Mouse (Mus musculus) liver, embryonic 12.5 days (tissue): ENCODE measurements at regions not wholly inside any gene's neighbourhood (a gene's known extent, or its start where the extent isn't known, plus 50 kb on each side); places are given as distances from the start of the nearest gene placed in this dataset.
"Not testable (repeated sequence)": the region's sequence is repeated elsewhere in the genome, so short reads cannot be mapped to it uniquely, and the experiment has no call there.

Experiments
- ATAC-seq: fragments of 200-750 bp; cut with Nextera tagmentation; 2 replicates; pipeline ENCODE4 v1.8.0; 2017; ENCODE audit warnings: moderate number of reproducible peaks, mild to moderate bottlenecking, moderate library complexity
- H3K27ac ChIP-seq: fragments of 300-500 bp; sonication (generic); 2 replicates; pipeline ENCODE4 v1.5.1; 2016; ENCODE audit warnings: mild to moderate bottlenecking
- H3K27me3 ChIP-seq: fragments of 300-500 bp; sonication (generic); replicated peaks from 2 replicates; pipeline ENCODE4 v1.6.1; 2016; ENCODE audit warnings: mild to moderate bottlenecking, moderate library complexity
- H3K36me3 ChIP-seq: fragments of 300-500 bp; sonication (generic); 2 replicates; pipeline ENCODE4 v1.6.1; 2016; ENCODE audit warnings: mild to moderate bottlenecking, moderate library complexity
- H3K4me1 ChIP-seq: fragments of 300-500 bp; sonication (generic); 2 replicates; pipeline ENCODE4 v1.6.1; 2016
- H3K4me2 ChIP-seq: fragments of 300-500 bp; sonication (generic); 2 replicates; pipeline ENCODE4 v1.6.1; 2016; ENCODE audit warnings: mild to moderate bottlenecking, moderate library complexity
- H3K4me3 ChIP-seq: fragments of 300-500 bp; sonication (generic); 2 replicates; pipeline ENCODE4 v1.5.1; 2016; ENCODE audit warnings: mild to moderate bottlenecking, moderate library complexity
- H3K9ac ChIP-seq: fragments of 300-500 bp; sonication (generic); 2 replicates; pipeline ENCODE4 v1.6.1; 2016; ENCODE audit warnings: mild to moderate bottlenecking, moderate library complexity
- H3K9me3 ChIP-seq: fragments of 300-500 bp; sonication (generic); replicated peaks from 2 replicates; pipeline ENCODE4 v1.6.1; 2016; ENCODE audit warnings: mild to moderate bottlenecking, moderate library complexity
- WGBS: fragments of 180-500 bp; shearing (Covaris S2); methylation state at CpG from one replicate; pipeline ENCODE4 v1.1.7; 2016; ENCODE audit not compliant: insufficient replicate concordance; 5-methylcytosine and 5-hydroxymethylcytosine counted together

GRCm38 (mm10) chr1:164744955-164745608, 51.4 kb upstream of the Dpt start:
- Histone ChIP-seq H3K27ac (no peak overlapping the region), H3K4me3 (no peak overlapping the region), H3K9ac (no peak overlapping the region), H3K4me2 (no peak overlapping the region), H3K4me1 (no peaks in the 10 kb centered on the region), H3K9me3 (no peaks in the 10 kb centered on the region), H3K36me3 (no peaks in the 10 kb centered on the region), H3K27me3 (no peaks in the 10 kb centered on the region)
- ATAC-seq = no peak

- no peak for ATAC-seq
- no peak overlapping the region for H3K4me3 ChIP-seq
- no peaks in the 10 kb centered on the region for H3K27me3 ChIP-seq
- no peak overlapping the region for H3K4me2 ChIP-seq
- H3K9ac ChIP-seq = no peak overlapping the region
- H3K4me1 ChIP-seq = no peaks in the 10 kb centered on the region
- H3K9me3 ChIP-seq = no peaks in the 10 kb centered on the region
- WGBS = 59% methylated on average over 3 of the region's 3 CpGs
- no peak overlapping the region for H3K27ac ChIP-seq
- no peaks in the 10 kb centered on the region for H3K36me3 ChIP-seq
Observed at GRCm38 (mm10) chr1:164744499-164744898, 51.9 kb upstream of the Dpt start.

GRCm38 (mm10) chr1:164742897-164743296, 53.5 kb upstream of the Dpt start:
- not testable (repeated sequence) for ATAC-seq
- 74% methylated on average over 8 of the region's 9 CpGs for WGBS

GRCm38 (mm10) chr1:164735646-164736045, 60.8 kb upstream of the Dpt start:
- Histone ChIP-seq H3K27ac (no peak overlapping the region), H3K27me3 (no peaks in the 10 kb centered on the region), H3K4me1 (no peaks in the 10 kb centered on the region), H3K4me2 (no peak overlapping the region), H3K9me3 (no peaks in the 10 kb centered on the region), H3K9ac (no peak overlapping the region), H3K4me3 (no peak overlapping the region), H3K36me3 (no peaks in the 10 kb centered on the region)
- no peak for ATAC-seq
- 38% methylated on average over 1 of the region's 1 CpGs for WGBS

More at GRCm38 (mm10) chr1:164742897-164743296, 53.5 kb upstream of the Dpt start:
- H3K36me3 ChIP-seq, H3K4me3 ChIP-seq, H3K4me1 ChIP-seq, H3K27ac ChIP-seq, H3K4me2 ChIP-seq, H3K9ac ChIP-seq, H3K9me3 ChIP-seq, H3K27me3 ChIP-seq: not testable (repeated sequence)

- H3K4me3 ChIP-seq = no peak overlapping the region
- H3K9me3 ChIP-seq = no peaks in the 10 kb centered on the region
- no peak overlapping the region for H3K9ac ChIP-seq
- ATAC-seq = no peak
- no peak overlapping the region for H3K27ac ChIP-seq
- no peak overlapping the region for H3K4me2 ChIP-seq
- 74% methylated on average over 3 of the region's 3 CpGs for WGBS
- no peaks in the 10 kb centered on the region for H3K27me3 ChIP-seq
- H3K4me1 ChIP-seq = no peaks in the 10 kb centered on the region
- H3K36me3 ChIP-seq = no peaks in the 10 kb centered on the region
Observed at GRCm38 (mm10) chr1:164733741-164734140, 62.7 kb upstream of the Dpt start.

- no peak for ATAC-seq
- no peaks in the 10 kb centered on the region for H3K36me3 ChIP-seq
- H3K27ac ChIP-seq = no peak overlapping the region
- no peaks in the 10 kb centered on the region for H3K27me3 ChIP-seq
- H3K9me3 ChIP-seq = no peaks in the 10 kb centered on the region
- 5% methylated on average over 1 of the region's 1 CpGs for WGBS
- H3K9ac ChIP-seq = no peak overlapping the region
- no peaks in the 10 kb centered on the region for H3K4me1 ChIP-seq
- no peak overlapping the region for H3K4me2 ChIP-seq
- H3K4me3 ChIP-seq = no peak overlapping the region
Observed at GRCm38 (mm10) chr1:164722054-164722453, 74.4 kb upstream of the Dpt start.

- no peak for ATAC-seq
- WGBS = 48% methylated on average over 2 of the region's 2 CpGs
- Histone ChIP-seq H3K9me3 (no peaks in the 10 kb centered on the region), H3K27me3 (no peaks in the 10 kb centered on the region), H3K4me2 (no peak overlapping the region), H3K27ac (no peak overlapping the region), H3K9ac (no peak overlapping the region), H3K4me3 (no peak overlapping the region), H3K36me3 (no peaks in the 10 kb centered on the region), H3K4me1 (no peaks in the 10 kb centered on the region)
Observed at GRCm38 (mm10) chr1:164714905-164715304, 81.5 kb upstream of the Dpt start.

GRCm38 (mm10) chr1:164713798-164714551, 82.5 kb upstream of the Dpt start:
- no peak overlapping the region for H3K9ac ChIP-seq
- H3K27me3 ChIP-seq = no peaks in the 10 kb centered on the region
- peak; percentile 71 for ATAC-seq
- H3K4me3 ChIP-seq = no peak overlapping the region
- H3K4me1 ChIP-seq = no peaks in the 10 kb centered on the region
- H3K9me3 ChIP-seq = no peaks in the 10 kb centered on the region
- H3K36me3 ChIP-seq = no peaks in the 10 kb centered on the region
- H3K4me2 ChIP-seq = no peak overlapping the region
- whole genome bisulfite sequencing = 41% methylated on average over 4 of the region's 4 CpGs
- no peak overlapping the region for H3K27ac ChIP-seq

- H3K36me3 ChIP-seq = no peaks in the 10 kb centered on the region
- H3K27ac ChIP-seq = no peak overlapping the region
Observed at GRCm38 (mm10) chr1:164712514-164712913, 83.9 kb upstream of the Dpt start.

GRCm38 (mm10) chr1:164704397-164705091, 91.9 kb upstream of the Dpt start:
- Histone ChIP-seq H3K4me3 (no peak overlapping the region), H3K9ac (no peak overlapping the region), H3K4me1 (no peaks in the 10 kb centered on the region), H3K27me3 (no peaks in the 10 kb centered on the region), H3K9me3 (no peaks in the 10 kb centered on the region), H3K36me3 (no peaks in the 10 kb centered on the region), H3K4me2 (no peak overlapping the region), H3K27ac (0 out of 2 replicates have a peak overlapping the region, but pooled peaks have one; percentile 45)
- 69% methylated on average over 11 of the region's 11 CpGs for WGBS
- peak; percentile 57 for ATAC-seq

More at GRCm38 (mm10) chr1:164712514-164712913, 83.9 kb upstream of the Dpt start:
- Histone ChIP-seq H3K9me3 (no peaks in the 10 kb centered on the region), H3K9ac (no peak overlapping the region), H3K27me3 (no peaks in the 10 kb centered on the region), H3K4me1 (no peaks in the 10 kb centered on the region), H3K4me3 (no peak overlapping the region), H3K4me2 (no peak overlapping the region)
- no peak for ATAC-seq
- WGBS = 67% methylated on average over 3 of the region's 3 CpGs

GRCm38 (mm10) chr1:164703560-164704131, 92.8 kb upstream of the Dpt start:
- ATAC-seq = peak; percentile 57; the same call in 1 of the 2 replicates
- H3K36me3 ChIP-seq = no peaks in the 10 kb centered on the region
- no peaks in the 10 kb centered on the region for H3K4me1 ChIP-seq
- H3K9ac ChIP-seq = no peak overlapping the region
- H3K4me3 ChIP-seq = no peak overlapping the region
- H3K4me2 ChIP-seq = no peak overlapping the region
- H3K27me3 ChIP-seq = no peaks in the 10 kb centered on the region
- no peaks in the 10 kb centered on the region for H3K9me3 ChIP-seq
- H3K27ac ChIP-seq = peak overlapping the region; percentile 4; the same call in 1 of the 2 replicates
- WGBS = 57% methylated on average over 4 of the region's 4 CpGs

- Histone ChIP-seq H3K4me2 (no peak overlapping the region), H3K27me3 (no peaks in the 10 kb centered on the region), H3K27ac (no peak overlapping the region), H3K4me3 (no peak overlapping the region), H3K36me3 (no peaks in the 10 kb centered on the region), H3K4me1 (no peaks in the 10 kb centered on the region), H3K9ac (no peak overlapping the region), H3K9me3 (no peaks in the 10 kb centered on the region)
- WGBS = 63% methylated on average over 1 of the region's 1 CpGs
- ATAC-seq = no peak
Observed at GRCm38 (mm10) chr1:164690055-164690454, 106.4 kb upstream of the Dpt start.
